Mouse (Mus musculus): ENCODE measurements around the gene Gm49366. TPM values are rescaled to one million over a fixed set of nuclear protein-coding genes. Genes with fewer than 3 reads are reported as not detected.
A peak's percentile ranks its signal among the peaks of the same experiment; 100 is the strongest.
"Not testable (repeated sequence)": the region's sequence is repeated elsewhere in the genome, so short reads cannot be mapped to it uniquely, and the experiment has no call there.

Gm49366 gene
- total and polyA plus RNA-seq, 2 experiments from 2014 or later = not detected

GRCm38 (mm10) chr12:84025888-84026287 is 12.8 kb upstream of the Gm49366 start:
- 80% methylated on average over 7 of the region's 7 CpGs for WGBS
- TF ChIP-seq CTCF (IDR thresholded peaks at IDR 0.05) = no peak

DNA sequence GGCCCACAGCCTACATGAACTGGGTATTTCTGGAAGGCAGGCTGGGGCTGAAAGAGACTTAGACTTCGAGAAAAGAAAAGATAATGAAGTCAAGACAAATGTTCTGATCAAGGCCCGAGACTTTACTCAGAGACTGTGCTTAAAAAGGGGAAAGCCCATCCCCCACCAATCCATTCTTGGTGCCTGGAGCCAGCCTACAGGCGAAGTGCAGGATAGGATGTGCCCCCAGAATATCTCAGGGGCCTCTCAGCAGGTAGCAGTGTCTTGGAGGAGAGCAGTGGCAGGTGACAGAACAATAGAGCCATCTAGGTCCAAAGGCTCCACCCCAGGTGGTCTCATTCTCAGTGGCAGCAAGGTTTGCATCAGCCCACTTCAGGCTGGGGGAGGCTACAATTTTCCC is 10.4 kb upstream of the Gm49366 start:
- not testable (repeated sequence) for H3K4me1 ChIP-seq (ENCODE audit: insufficient read depth, low read length); ATAC-seq (ENCODE audit: low FRiP score); H3K4me3 ChIP-seq (ENCODE audit: low read depth, low read length); H3K9ac ChIP-seq (replicated peaks; ENCODE audit: low read length, poor library complexity, severe bottlenecking); H3K9me3 ChIP-seq (ENCODE audit: low read length); H3K4me2 ChIP-seq (ENCODE audit: low read depth, low read length, poor library complexity, severe bottlenecking); DNase-seq (ENCODE audit: low spot score); H3K27ac ChIP-seq (ENCODE audit: low read depth, low read length); H3K36me3 ChIP-seq (ENCODE audit: insufficient read depth, low read length); H3K27me3 ChIP-seq (ENCODE audit: insufficient read depth, low read length)
- WGBS = 43% methylated on average over 3 of the region's 3 CpGs

More at GRCm38 (mm10) chr12:84025888-84026287, 12.8 kb upstream of the Gm49366 start:
- ATAC-seq (ENCODE audit: low FRiP score) = no peak
- Histone ChIP-seq H3K4me3 (ENCODE audit: low read depth, low read length) (no peak overlapping the region), H3K9me3 (ENCODE audit: low read length) (no peaks in the 10 kb centered on the region), H3K4me2 (ENCODE audit: low read depth, low read length, poor library complexity, severe bottlenecking) (no peak overlapping the region), H3K27me3 (ENCODE audit: insufficient read depth, low read length) (no peaks in the 10 kb centered on the region), H3K27ac (ENCODE audit: low read depth, low read length) (no peak overlapping the region), H3K9ac (replicated peaks; ENCODE audit: low read length, poor library complexity, severe bottlenecking) (no peak overlapping the region), H3K36me3 (ENCODE audit: insufficient read depth, low read length) (no peaks in the 10 kb centered on the region), H3K4me1 (ENCODE audit: insufficient read depth, low read length) (no peaks in the 10 kb centered on the region)
- DNase-seq (ENCODE audit: low spot score) = no peak

- H3K4me2 ChIP-seq (ENCODE audit: low read depth, low read length, poor library complexity, severe bottlenecking); DNase-seq (ENCODE audit: low spot score): not testable (repeated sequence)
- 100% methylated on average over 1 of the region's 1 CpGs for WGBS
Observed at GRCm38 (mm10) chr12:84029043-84029442, 9.7 kb upstream of the Gm49366 start.

GRCm38 (mm10) chr12:84030659-84031332 is 7.9 kb upstream of the Gm49366 start:
- H3K4me3 ChIP-seq (ENCODE audit: low read depth, low read length) = no peak overlapping the region
- WGBS = 65% methylated on average over 4 of the region's 4 CpGs
- no peak for ATAC-seq (ENCODE audit: low FRiP score)
- no peak overlapping the region for H3K9ac ChIP-seq (replicated peaks; ENCODE audit: low read length, poor library complexity, severe bottlenecking)
- no peak overlapping the region for H3K4me2 ChIP-seq (ENCODE audit: low read depth, low read length, poor library complexity, severe bottlenecking)
- H3K27ac ChIP-seq (ENCODE audit: low read depth, low read length) = no peak overlapping the region
- no peaks in the 10 kb centered on the region for H3K4me1 ChIP-seq (ENCODE audit: insufficient read depth, low read length)
- peak; percentile 76 for DNase-seq (ENCODE audit: low spot score)
- H3K27me3 ChIP-seq (ENCODE audit: insufficient read depth, low read length) = no peaks in the 10 kb centered on the region
- no peaks in the 10 kb centered on the region for H3K9me3 ChIP-seq (ENCODE audit: low read length)
- no peaks in the 10 kb centered on the region for H3K36me3 ChIP-seq (ENCODE audit: insufficient read depth, low read length)
- TF ChIP-seq CTCF (IDR thresholded peaks at IDR 0.05) = peak; percentile 89

More at GRCm38 (mm10) chr12:84029043-84029442, 9.7 kb upstream of the Gm49366 start:
- not testable (repeated sequence) for H3K27me3 ChIP-seq (ENCODE audit: insufficient read depth, low read length); H3K27ac ChIP-seq (ENCODE audit: low read depth, low read length); H3K4me1 ChIP-seq (ENCODE audit: insufficient read depth, low read length); ATAC-seq (ENCODE audit: low FRiP score); H3K9ac ChIP-seq (replicated peaks; ENCODE audit: low read length, poor library complexity, severe bottlenecking); H3K9me3 ChIP-seq (ENCODE audit: low read length); H3K4me3 ChIP-seq (ENCODE audit: low read depth, low read length); H3K36me3 ChIP-seq (ENCODE audit: insufficient read depth, low read length)

GRCm38 (mm10) chr12:84032854-84033253 is 5.9 kb upstream of the Gm49366 start:
- Histone ChIP-seq H3K9ac (replicated peaks; ENCODE audit: low read length, poor library complexity, severe bottlenecking) (no peak overlapping the region), H3K9me3 (ENCODE audit: low read length) (no peaks in the 10 kb centered on the region), H3K4me3 (ENCODE audit: low read depth, low read length) (no peak overlapping the region), H3K27me3 (ENCODE audit: insufficient read depth, low read length) (no peaks in the 10 kb centered on the region), H3K27ac (ENCODE audit: low read depth, low read length) (no peak overlapping the region), H3K4me2 (ENCODE audit: low read depth, low read length, poor library complexity, severe bottlenecking) (no peak overlapping the region), H3K36me3 (ENCODE audit: insufficient read depth, low read length) (no peaks in the 10 kb centered on the region), H3K4me1 (ENCODE audit: insufficient read depth, low read length) (0 out of 2 replicates have a peak, but pooled peaks cover 3% of the 10 kb centered on the region)
- 92% methylated on average over 4 of the region's 4 CpGs for WGBS
- no peak for ATAC-seq (ENCODE audit: low FRiP score)
- no peak for TF ChIP-seq CTCF (IDR thresholded peaks at IDR 0.05)
- DNase-seq (ENCODE audit: low spot score) = no peak

DNA sequence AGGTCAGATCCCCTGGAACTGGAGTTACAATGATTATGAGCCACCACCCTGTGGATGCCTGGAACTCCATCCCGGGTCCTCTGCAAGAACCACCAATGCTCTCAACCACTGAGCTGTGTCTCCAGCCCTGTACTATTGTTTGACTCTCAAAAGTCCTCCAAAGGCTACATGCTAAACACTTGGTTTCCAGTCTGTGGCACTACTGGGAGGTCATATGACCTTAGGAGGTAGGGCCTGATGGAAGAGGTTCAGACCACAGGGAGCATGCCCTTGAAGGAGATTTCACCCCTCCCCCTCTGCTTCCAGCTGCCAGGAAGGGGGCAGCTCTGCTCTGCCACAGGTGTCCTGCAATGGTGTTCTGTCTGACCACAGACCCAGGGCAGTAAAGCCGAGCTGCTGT is 5.4 kb upstream of the Gm49366 start:
- WGBS = 83% methylated on average over 2 of the region's 2 CpGs
- ATAC-seq (ENCODE audit: low FRiP score); H3K27me3 ChIP-seq (ENCODE audit: insufficient read depth, low read length); H3K4me3 ChIP-seq (ENCODE audit: low read depth, low read length); H3K4me1 ChIP-seq (ENCODE audit: insufficient read depth, low read length); H3K9ac ChIP-seq (replicated peaks; ENCODE audit: low read length, poor library complexity, severe bottlenecking); H3K36me3 ChIP-seq (ENCODE audit: insufficient read depth, low read length); H3K27ac ChIP-seq (ENCODE audit: low read depth, low read length); DNase-seq (ENCODE audit: low spot score); H3K9me3 ChIP-seq (ENCODE audit: low read length); H3K4me2 ChIP-seq (ENCODE audit: low read depth, low read length, poor library complexity, severe bottlenecking): not testable (repeated sequence)

Measured in midbrain, postnatal 0 days (tissue).